Mouse (Mus musculus) heart, adult 18-20 months (tissue): Measurements from ENCODE around the gene 4931414P19Rik. TPM values are rescaled to one million over a fixed set of nuclear protein-coding genes. Genes with fewer than 3 reads are reported as not detected.

Experiments used
- DNase-seq, 2 experiments: peaks; one replicate each; pipeline ENCODE4 v3.0.0; 2021 to 2022; ENCODE audit warnings: mixed read lengths in 1 of 2
- microRNA-seq, 2 experiments: library from miRNA; unstranded; fragments of <30 nt; microRNA quantifications; one replicate each; pipeline ENCODE4 v1.2.0; 2022
- total RNA-seq, 2 experiments: library from RNA; stranded (reverse); gene quantifications; 2 replicates each; pipeline ENCODE4 v1.2.3; 2021

The 4931414P19Rik gene
- total RNA-seq, 2 experiments from 2014 or later: 3.0 to 6.1 TPM

DNA sequence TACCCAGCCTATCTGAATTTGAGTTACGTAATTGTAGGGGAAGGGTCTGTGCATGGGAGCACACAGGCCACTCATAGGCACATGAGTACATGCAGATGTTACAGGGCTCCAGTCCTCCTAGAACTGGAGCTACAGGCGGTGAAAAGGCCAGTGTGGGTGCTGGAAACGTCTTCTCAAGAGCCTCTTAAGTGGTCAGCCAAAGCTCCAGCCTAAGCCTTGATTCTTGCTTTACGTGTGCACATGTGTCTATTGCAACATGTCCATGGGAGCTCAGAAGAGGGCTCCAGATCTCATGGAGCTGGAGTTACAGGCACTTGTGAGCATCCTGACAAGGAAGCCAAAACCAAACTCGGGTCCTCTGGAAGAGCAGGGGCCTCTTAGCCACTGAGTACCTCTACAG is 61.1 kb downstream of the 4931414P19Rik start:
- no peak for DNase-seq

- no peak for DNase-seq
Measured at GRCm38 (mm10) chr14:54540771-54541170, 65.0 kb downstream of the 4931414P19Rik start.

- no peak for DNase-seq
Measured at GRCm38 (mm10) chr14:54538580-54538979, 67.2 kb downstream of the 4931414P19Rik start.

Small RNA genes within 50 kb of the gene (microRNA-seq; reads per million reads assigned to microRNA genes)
- gene Mir686: 0 reads per million in 2 experiments
- 0 to 0.27 reads per million in 2 experiments for gene Mir6948

Other genes starting within 250 kb of the 4931414P19Rik start
- 10 to 100 TPM; 82.6 to 90.6 TPM for gene Oxa1l, start 245.2 kb downstream of the 4931414P19Rik start, total RNA-seq
- 1 to 10 TPM; 4.8 to 6.5 TPM for gene Slc7a7, start 188.2 kb downstream of the 4931414P19Rik start, total RNA-seq
- gene Mrpl52, start 179.1 kb downstream of the 4931414P19Rik start, total RNA-seq: 100 to 1,000 TPM; 122 to 150 TPM
- 10 to 100 TPM; 12.4 to 15.3 TPM for gene Mmp14, start 174.4 kb downstream of the 4931414P19Rik start, total RNA-seq
- gene Lrp10, start 141.9 kb downstream of the 4931414P19Rik start, total RNA-seq: 10 to 100 TPM; 40.0 to 47.8 TPM
- gene Rem2, start 129.9 kb downstream of the 4931414P19Rik start, total RNA-seq: not detected
- gene Prmt5, start 88.5 kb downstream of the 4931414P19Rik start, total RNA-seq: 10 to 100 TPM; 32.2 to 33.2 TPM
- gene Haus4, start 51.4 kb downstream of the 4931414P19Rik start, total RNA-seq: 1 to 10 TPM; 2.6 to 2.8 TPM
- 1 to 10 TPM; 3.7 to 3.9 TPM for gene Ajuba, start 28.4 kb downstream of the 4931414P19Rik start, total RNA-seq
- 100 to 1,000 TPM; 173 to 201 TPM for gene Psmb5, start 12.0 kb upstream of the 4931414P19Rik start, total RNA-seq
- not detected for gene Psmb11, start 15.4 kb upstream of the 4931414P19Rik start, total RNA-seq
- not detected for gene Gm17606, start 35.0 kb upstream of the 4931414P19Rik start, total RNA-seq
- under 1 TPM; 0.12 to 0.59 TPM for gene Cdh24, start 35.4 kb upstream of the 4931414P19Rik start, total RNA-seq
- gene 1700123O20Rik, start 80.2 kb upstream of the 4931414P19Rik start, total RNA-seq: 10 to 100 TPM; 15.4 to 15.5 TPM
- 10 to 100 TPM; 64.7 to 81.3 TPM for gene Acin1, start 80.9 kb upstream of the 4931414P19Rik start, total RNA-seq
- gene Gm29776, start 92.8 kb upstream of the 4931414P19Rik start, total RNA-seq: not detected
- gene Cebpe, start 106.2 kb upstream of the 4931414P19Rik start, total RNA-seq: not detected
- gene Slc7a8, start 176.0 kb upstream of the 4931414P19Rik start, total RNA-seq: 1 to 10 TPM; 3.1 to 3.3 TPM
- under 1 TPM; 0.36 to 0.57 TPM for gene Rnf212b, start 208.1 kb upstream of the 4931414P19Rik start, total RNA-seq